24 mouse cellular contexts compared by ENCODE assay signal in the genomic region with DNA sequence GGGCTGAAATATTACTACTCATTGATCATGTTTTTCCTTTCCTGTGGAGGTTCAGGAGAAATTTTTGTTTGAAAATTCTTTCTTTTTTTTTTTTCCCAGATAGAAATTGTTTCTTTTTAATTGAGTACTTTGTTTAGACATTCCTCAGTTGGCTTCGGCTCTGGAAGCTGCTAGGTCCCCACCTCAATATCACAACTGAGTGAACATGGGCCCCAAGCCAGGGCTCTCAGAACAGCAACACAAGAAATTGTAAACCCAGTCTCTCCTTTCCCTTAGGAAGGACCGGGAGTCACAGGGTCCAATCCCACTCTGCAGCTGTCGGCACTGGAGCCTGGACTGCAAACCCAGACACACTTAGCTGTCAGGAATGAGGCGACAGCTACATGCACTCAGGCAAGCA. TPM values are rescaled to one million over a fixed set of nuclear protein-coding genes. Genes with fewer than 3 reads are reported as not detected.
"Had no signal": no experiment of that assay in that cellular context is flagged by ENCODE, and none has a peak within 500 bp of the region (broad histone marks: within the 10 kb centered on the region; RNA-seq: fewer than 3 reads in every experiment).

No protein-coding gene starts in this region.

- H3K36me3 ChIP-seq: midbrain, embryonic 12.5 days; midbrain, embryonic 15.5 days; neural tube, embryonic 12.5 days; neural tube, embryonic 15.5 days had no signal

- H3K27me3 ChIP-seq: liver, embryonic 13.5 days; midbrain, embryonic 12.5 days; midbrain, embryonic 15.5 days; neural tube, embryonic 12.5 days; neural tube, embryonic 15.5 days had no signal

- H3K4me1 ChIP-seq: liver, embryonic 13.5 days; midbrain, embryonic 12.5 days; midbrain, embryonic 15.5 days; neural tube, embryonic 12.5 days; neural tube, embryonic 15.5 days had no signal

- H3K4me3 ChIP-seq: left cerebral cortex, adult 2 months; liver, embryonic 13.5 days; midbrain, embryonic 12.5 days; midbrain, embryonic 15.5 days; neural tube, embryonic 12.5 days; neural tube, embryonic 15.5 days had no signal

- DNase-seq: layer of hippocampus, postnatal 36 days; liver, embryonic 13.5 days; lung, embryonic 14.5 days; right cerebral cortex, adult 18-20 months; right cerebral cortex, postnatal 14 days; right cerebral cortex, postnatal 4 days; thymus, postnatal 25 days had no signal

- H3K9me3 ChIP-seq: midbrain, embryonic 12.5 days; midbrain, embryonic 15.5 days; neural tube, embryonic 15.5 days had no signal

- H3K4me2 ChIP-seq: liver, embryonic 13.5 days; lung, embryonic 14.5 days; midbrain, embryonic 12.5 days; midbrain, embryonic 15.5 days; neural tube, embryonic 12.5 days; neural tube, embryonic 15.5 days had no signal

- H3K9ac ChIP-seq: liver, embryonic 13.5 days; lung, embryonic 14.5 days; midbrain, embryonic 12.5 days; midbrain, embryonic 15.5 days; neural tube, embryonic 12.5 days; neural tube, embryonic 15.5 days had no signal

- H3K27ac ChIP-seq: left cerebral cortex, adult 2 months; liver, embryonic 13.5 days; macrophage; midbrain, embryonic 12.5 days; midbrain, embryonic 15.5 days; neural tube, embryonic 12.5 days; neural tube, embryonic 15.5 days; stomach, postnatal 0 days had no signal

- ATAC-seq: intestine, postnatal 0 days; lung, postnatal 0 days; midbrain, embryonic 15.5 days had no signal

RNA-seq across cellular contexts. Expression of gene Pzp, which starts 2.0 kb away (rescaled TPM):
- total RNA-seq: layer of hippocampus, adult 8-10 months; layer of hippocampus, postnatal 10 days; layer of hippocampus, postnatal 36 days; left cerebral cortex, adult 2 months; left cerebral cortex, postnatal 36 days; megakaryocyte, adult 5-6 weeks had no signal
- polyA plus RNA-seq: intestine, embryonic 14.5 days; macrophage; midbrain, embryonic 12.5 days; midbrain, embryonic 15.5 days; neural tube, embryonic 12.5 days; thymus, postnatal 0 days had no signal

RNA-seq across cellular contexts. Expression of gene A2ml1, which starts 52.9 kb away (rescaled TPM):
- total RNA-seq: megakaryocyte, adult 5-6 weeks had no signal
- polyA plus RNA-seq: limb, embryonic 11.5 days; limb, embryonic 14.5 days; macrophage; midbrain, embryonic 12.5 days; neural tube, embryonic 12.5 days had no signal
